Mouse (Mus musculus) CD8-positive naive resting alpha-beta T cell, adult 2 months (primary cell): ENCODE measurements around the gene Slbp.

Source experiments
- DNase-seq, 2 experiments: peaks; one replicate each; pipeline ENCODE4 v3.0.0; 2022; ENCODE audit warnings: low read depth in 2 of 2, low spot score in 2 of 2

Slbp gene

GRCm38 (mm10) chr5:33630615-33631014 lies 21.8 kb downstream of the Slbp start:
- no peak for DNase-seq

- no peak for DNase-seq
Observed at GRCm38 (mm10) chr5:33630061-33630460, 22.3 kb downstream of the Slbp start.

- peak; percentile 100 for DNase-seq
Observed at GRCm38 (mm10) chr5:33629301-33629987, 22.9 kb downstream of the Slbp start, which contains the start of the genes Fam53a and Gm9903. TSS of gene Fam53a (minus strand) at chr5:33629635. TSS of gene Gm9903 (plus strand) at chr5:33629925.

- peak; percentile 60 to 73 for DNase-seq
Observed at GRCm38 (mm10) chr5:33628820-33629300, 23.5 kb downstream of the Slbp start.

DNA sequence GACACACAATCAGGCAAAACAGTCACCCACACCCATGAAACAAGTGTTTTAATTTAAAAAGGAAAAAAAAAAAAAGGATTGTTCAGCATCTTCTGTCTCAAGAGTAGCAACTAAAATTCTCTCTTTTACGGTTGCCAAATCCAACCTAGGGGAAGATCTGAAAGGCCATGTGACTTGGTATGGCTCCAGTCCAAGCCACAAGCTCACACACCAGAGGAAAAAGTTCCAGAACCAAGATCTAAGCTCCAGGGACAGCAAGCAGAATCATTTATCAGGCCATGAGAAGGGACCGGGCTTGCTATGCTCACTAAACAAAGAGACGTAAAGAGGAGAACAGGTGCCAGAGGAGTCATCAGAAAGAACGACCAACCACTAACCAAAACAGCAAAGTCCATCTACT lies 24.4 kb downstream of the Slbp start:
- no peak for DNase-seq

GRCm38 (mm10) chr5:33623766-33624165 lies 28.6 kb downstream of the Slbp start:
- no peak for DNase-seq

DNA sequence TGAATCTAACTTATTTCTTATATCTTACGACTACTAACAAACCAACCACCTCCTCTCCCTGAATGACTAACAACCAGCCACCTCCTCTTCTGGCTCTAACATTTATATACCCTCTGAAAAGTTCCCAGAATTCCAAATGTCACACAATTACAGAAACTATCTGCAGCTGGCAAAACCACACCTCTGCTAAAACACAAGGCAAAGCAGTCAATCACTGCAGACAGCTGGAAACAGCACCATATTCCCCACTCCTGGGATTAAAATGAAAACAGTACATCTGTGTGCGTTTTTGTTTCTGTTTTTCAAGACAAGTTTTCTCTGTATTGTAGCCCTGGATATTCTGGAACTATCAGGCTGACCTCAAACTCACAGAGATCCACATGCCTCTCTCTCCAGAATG lies 29.7 kb downstream of the Slbp start:
- no peak for DNase-seq

- no peak for DNase-seq
Observed at GRCm38 (mm10) chr5:33614391-33614790, 38.0 kb downstream of the Slbp start.

DNA sequence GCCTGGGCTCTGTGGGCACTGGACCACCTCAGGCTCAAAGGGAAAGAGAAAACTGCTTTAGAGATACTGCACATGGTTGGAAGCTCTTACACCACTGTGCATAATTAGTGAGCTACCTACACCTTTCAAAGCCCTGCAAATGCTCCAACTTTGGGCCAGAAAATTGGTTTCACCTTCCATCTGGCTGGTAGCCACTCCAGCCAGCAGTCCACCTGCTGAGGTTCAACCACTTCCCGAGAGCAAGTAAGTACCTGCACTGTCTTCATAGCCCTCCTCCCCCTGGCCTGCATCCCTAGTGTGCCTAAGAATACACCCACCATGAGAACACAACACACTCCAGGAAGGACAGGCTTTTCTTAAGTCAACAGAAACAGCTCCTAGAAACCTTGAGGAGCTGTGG lies 40.6 kb downstream of the Slbp start:
- DNase-seq = no peak

DNA sequence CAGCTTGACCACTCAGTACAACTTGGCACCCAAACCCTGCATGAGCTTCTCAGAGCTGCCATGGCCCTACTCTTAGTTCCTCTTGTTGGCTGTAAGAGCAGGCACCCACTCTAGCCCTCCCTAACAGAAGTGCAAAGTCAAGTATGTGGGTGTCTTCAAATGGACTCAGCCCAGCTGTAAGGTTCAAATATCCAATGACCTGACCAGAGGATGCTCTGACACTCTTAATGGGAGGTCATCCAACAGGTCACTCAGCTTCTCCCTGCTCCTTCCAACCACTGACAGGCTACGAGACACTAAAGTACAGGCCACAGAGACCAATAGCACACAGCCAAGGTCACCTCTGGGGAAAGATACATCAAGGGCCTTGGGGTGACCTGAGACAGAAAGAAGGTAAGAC lies 43.1 kb downstream of the Slbp start:
- no peak for DNase-seq

GRCm38 (mm10) chr5:33607434-33607833 lies 44.9 kb downstream of the Slbp start:
- no peak for DNase-seq

- no peak for DNase-seq
Observed at GRCm38 (mm10) chr5:33606631-33607030, 45.7 kb downstream of the Slbp start.

GRCm38 (mm10) chr5:33605314-33605713 lies 47.1 kb downstream of the Slbp start:
- DNase-seq = no peak

GRCm38 (mm10) chr5:33593620-33594019 lies 58.8 kb downstream of the Slbp start:
- no peak for DNase-seq

DNA sequence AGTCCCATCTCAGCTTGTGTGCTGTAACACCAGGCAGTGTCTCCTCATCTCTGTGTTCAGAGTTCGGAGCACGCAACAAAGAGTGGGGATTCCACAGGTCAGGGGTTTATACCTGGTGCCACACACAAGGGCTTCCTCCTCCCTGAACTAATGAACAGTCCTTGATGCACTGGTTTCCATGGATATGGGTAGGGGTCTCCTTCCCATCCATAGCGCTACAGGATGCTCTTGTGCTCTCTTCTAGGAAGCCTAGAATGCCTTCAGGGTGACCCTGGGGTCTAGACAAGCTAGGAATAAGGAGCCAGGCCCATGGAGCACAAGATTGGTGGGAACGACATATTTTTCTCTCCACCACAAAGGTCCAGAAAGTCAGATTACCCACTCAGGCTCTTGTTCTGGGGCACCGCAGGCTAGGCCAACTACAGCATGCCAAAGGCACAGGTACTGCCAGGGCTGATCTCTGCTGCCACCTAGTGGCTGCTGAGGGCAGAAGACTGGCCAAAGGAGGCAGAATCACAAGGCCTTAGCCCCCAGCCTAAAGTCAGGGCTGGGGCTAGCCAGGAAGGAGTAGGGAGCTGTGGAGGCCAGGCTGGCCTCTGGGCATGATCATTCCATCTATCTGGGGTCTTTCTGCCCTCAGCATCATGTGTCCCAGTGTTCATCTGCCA lies 63.0 kb downstream of the Slbp start:
- DNase-seq = peak; percentile 55 to 71

DNA sequence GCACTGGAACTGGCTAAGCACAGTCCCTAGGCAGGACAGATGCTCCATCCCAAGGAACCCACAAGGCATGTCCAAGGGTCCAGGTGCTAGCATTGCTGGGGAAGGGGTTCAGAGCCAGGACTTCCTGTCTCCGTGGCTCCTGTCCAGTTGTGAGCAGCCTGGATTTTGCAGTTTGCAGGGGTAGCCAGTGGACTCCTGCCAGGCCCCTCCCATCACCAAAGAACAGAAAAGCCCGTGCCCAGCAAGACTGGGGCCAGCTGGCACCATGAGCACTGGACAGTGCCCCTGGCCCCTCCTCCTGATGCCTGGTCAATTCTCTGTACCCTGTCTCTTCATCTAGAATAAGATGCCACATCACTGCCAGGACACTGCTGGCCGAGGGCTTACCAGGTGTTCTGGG lies 64.3 kb downstream of the Slbp start:
- no peak for DNase-seq

DNA sequence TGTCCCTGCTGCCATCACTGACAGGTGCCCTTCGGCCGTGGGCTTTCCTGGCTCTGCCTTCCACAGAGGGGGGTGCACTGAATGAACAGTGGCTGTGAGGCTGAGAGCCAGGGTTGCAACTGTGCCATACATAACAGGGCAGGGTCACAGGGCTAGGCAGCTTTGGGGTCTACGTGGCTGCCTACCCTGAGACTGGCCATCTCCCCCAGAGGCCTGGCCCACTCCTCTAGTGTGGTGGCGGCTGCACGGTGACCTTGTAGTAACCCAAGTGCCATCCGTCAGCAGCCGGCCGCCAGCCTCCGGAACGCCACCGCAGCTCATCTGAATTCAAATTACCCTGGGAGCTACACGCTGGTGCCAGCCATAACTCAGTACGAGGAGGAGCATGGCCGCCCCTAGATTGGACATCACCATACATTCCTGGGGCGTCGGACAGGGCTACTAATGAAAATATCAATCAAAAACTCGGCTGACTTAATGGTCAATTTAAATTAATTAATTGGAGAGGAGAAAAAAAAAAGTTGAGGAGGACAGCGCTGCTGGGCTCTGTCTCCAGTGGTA lies 64.8 kb downstream of the Slbp start:
- DNase-seq = no peak
